Mouse (Mus musculus) adrenal gland, adult 8-10 months (tissue): Measurements from ENCODE around the gene Arsk. TPM values are rescaled to one million over a fixed set of nuclear protein-coding genes. Genes with fewer than 3 reads are reported as not detected.

Source experiments
- DNase-seq: peaks from one replicate; pipeline ENCODE4 v3.0.0; 2022
- total RNA-seq, 4 experiments: library from RNA; stranded (reverse); gene quantifications; 2 replicates each; pipeline ENCODE4 v1.2.4; 2022

Arsk gene
- total RNA-seq = 10 to 100 TPM in 3 of 4 experiments, 1 to 10 TPM in 1; 9.4 to 17.4 (median 12.3) TPM

- DNase-seq = peak; percentile 95
Observed at GRCm38 (mm10) chr13:76098493-76099303, at the start of gene Arsk, which contains the start of gene Ttc37. Gene Arsk, minus strand, starts transcription at chr13:76098660. Gene Ttc37, plus strand, starts transcription at chr13:76098734.

GRCm38 (mm10) chr13:76141117-76141808 is 42.8 kb upstream of the Arsk start:
- DNase-seq = no peak

- no peak for DNase-seq
Observed at GRCm38 (mm10) chr13:76138862-76139261, 40.4 kb upstream of the Arsk start.

- no peak for DNase-seq
Observed at GRCm38 (mm10) chr13:76132415-76132814, 34.0 kb upstream of the Arsk start.

GRCm38 (mm10) chr13:76128799-76129198 is 30.3 kb upstream of the Arsk start:
- DNase-seq = no peak

GRCm38 (mm10) chr13:76109069-76109824 is 10.8 kb upstream of the Arsk start:
- DNase-seq = no peak

GRCm38 (mm10) chr13:76101989-76102388 is 3.5 kb upstream of the Arsk start:
- peak; percentile 13 for DNase-seq

- no peak for DNase-seq
Observed at GRCm38 (mm10) chr13:76098116-76098492, 356 bp downstream of the Arsk start.

- DNase-seq = no peak
Observed at GRCm38 (mm10) chr13:76074323-76074722, 24.1 kb downstream of the Arsk start.

GRCm38 (mm10) chr13:76064363-76064945 is 34.0 kb downstream of the Arsk start:
- no peak for DNase-seq

- DNase-seq = no peak
Observed at GRCm38 (mm10) chr13:76063548-76063947, 34.9 kb downstream of the Arsk start.

GRCm38 (mm10) chr13:76062569-76062968 is 35.9 kb downstream of the Arsk start:
- no peak for DNase-seq

GRCm38 (mm10) chr13:76062126-76062525 is 36.3 kb downstream of the Arsk start:
- DNase-seq = no peak

GRCm38 (mm10) chr13:76059591-76059990 is 38.9 kb downstream of the Arsk start:
- DNase-seq = no peak

GRCm38 (mm10) chr13:76057267-76058069 is 41.0 kb downstream of the Arsk start:
- no peak for DNase-seq

- DNase-seq = no peak
Observed at GRCm38 (mm10) chr13:76056896-76057266, 41.6 kb downstream of the Arsk start, which contains the start of gene Gpr150. Gene Gpr150, minus strand, starts transcription at chr13:76056996.

GRCm38 (mm10) chr13:76056261-76056724 is 42.2 kb downstream of the Arsk start:
- DNase-seq = peak; percentile 37

- DNase-seq = no peak
Observed at GRCm38 (mm10) chr13:76055391-76056232, 42.8 kb downstream of the Arsk start.

- no peak for DNase-seq
Observed at GRCm38 (mm10) chr13:76044971-76045370, 53.5 kb downstream of the Arsk start.

GRCm38 (mm10) chr13:76042455-76042854 is 56.0 kb downstream of the Arsk start:
- DNase-seq = no peak

GRCm38 (mm10) chr13:76024588-76024987 is 73.9 kb downstream of the Arsk start:
- DNase-seq = no peak
